Mouse (Mus musculus) erythroblast, embryonic 14.5 days (primary cell): ENCODE results near the gene Rbfox3.

Source experiments
- GATA1 ChIP-seq: IDR thresholded peaks from 2 replicates; pipeline ENCODE4 v1.6.1; 2012; ENCODE audit warnings: low read length, inconsistent platforms, mixed read lengths
- TAL1 ChIP-seq: IDR thresholded peaks from 3 replicates; pipeline ENCODE4 v1.6.1; 2012; ENCODE audit warnings: low read length, inconsistent platforms, mixed read lengths

- TF ChIP-seq GATA1, result no peak
- no peak for TF ChIP-seq TAL1
Measured at GRCm38 (mm10) chr11:118668351-118668750, 243.0 kb downstream of the Rbfox3 start.
